In genomic region chr10:24107747-24108146, GRCm38 (mm10) we compare ENCODE assay signal across 26 mouse cellular contexts. TPM values are rescaled to one million over a fixed set of nuclear protein-coding genes. Genes with fewer than 3 reads are reported as not detected.
"Had no signal": no experiment of that assay in that cellular context is flagged by ENCODE, and none has a peak within 500 bp of the region (broad histone marks: within the 10 kb centered on the region; RNA-seq: fewer than 3 reads in every experiment).

No protein-coding gene starts in this region.

- H3K4me1 ChIP-seq: kidney, embryonic 15.5 days; limb, embryonic 12.5 days; limb, embryonic 15.5 days; lung, embryonic 15.5 days; neural tube, embryonic 12.5 days; neural tube, embryonic 15.5 days had no signal

- H3K27ac ChIP-seq: kidney, embryonic 15.5 days; limb, embryonic 12.5 days; limb, embryonic 15.5 days; liver, embryonic 14.5 days; lung, embryonic 15.5 days; neural tube, embryonic 12.5 days; neural tube, embryonic 15.5 days; stomach, postnatal 0 days had no signal

- DNase-seq: kidney, postnatal 10 days; kidney, postnatal 4 days; left cerebral cortex, postnatal 4 days; liver, postnatal 0 days; lung, postnatal 10 days; lung, postnatal 36 days; midbrain, embryonic 14.5 days; thymus, postnatal 25 days had no signal

- H3K4me3 ChIP-seq: kidney, embryonic 15.5 days; limb, embryonic 12.5 days; limb, embryonic 15.5 days; lung, embryonic 15.5 days; neural tube, embryonic 12.5 days; neural tube, embryonic 15.5 days had no signal

- H3K9ac ChIP-seq: kidney, embryonic 15.5 days; limb, embryonic 12.5 days; limb, embryonic 15.5 days; liver, embryonic 14.5 days; liver, postnatal 0 days; lung, embryonic 15.5 days; neural tube, embryonic 12.5 days; neural tube, embryonic 15.5 days had no signal

- H3K9me3 ChIP-seq: kidney, embryonic 15.5 days; limb, embryonic 12.5 days; limb, embryonic 15.5 days; lung, embryonic 15.5 days; neural tube, embryonic 12.5 days; neural tube, embryonic 15.5 days had no signal

- ATAC-seq: liver, postnatal 0 days had no signal

- H3K27me3 ChIP-seq: kidney, embryonic 15.5 days; limb, embryonic 12.5 days; limb, embryonic 15.5 days; lung, embryonic 15.5 days; neural tube, embryonic 12.5 days; neural tube, embryonic 15.5 days had no signal

- H3K36me3 ChIP-seq: kidney, embryonic 15.5 days; limb, embryonic 12.5 days; limb, embryonic 15.5 days; lung, embryonic 15.5 days; neural tube, embryonic 12.5 days; neural tube, embryonic 15.5 days had no signal

RNA-seq across cellular contexts. Expression of gene Taar9, which starts 1.6 kb away (rescaled TPM):
- total RNA-seq: layer of hippocampus, adult 18-20 months; layer of hippocampus, postnatal 14 days; left cerebral cortex, adult 8-10 months; left cerebral cortex, postnatal 14 days; left cerebral cortex, postnatal 4 days; megakaryocyte-erythroid progenitor cell, adult 5-6 weeks; midbrain, postnatal 0 days had no signal
- polyA plus RNA-seq: kidney, embryonic 15.5 days; limb, embryonic 12.5 days; limb, embryonic 15.5 days; liver, embryonic 11.5 days; liver, embryonic 14.5 days; liver, postnatal 0 days; lung, embryonic 15.5 days; midbrain, embryonic 11.5 days; midbrain, embryonic 14.5 days; midbrain, postnatal 0 days; neural tube, embryonic 12.5 days; neural tube, embryonic 15.5 days; stomach, embryonic 14.5 days; stomach, postnatal 0 days; thymus, postnatal 0 days had no signal

RNA-seq across cellular contexts. Expression of gene Taar8c, which starts 6.0 kb away (rescaled TPM):
- total RNA-seq: layer of hippocampus, adult 18-20 months; layer of hippocampus, postnatal 14 days; left cerebral cortex, adult 8-10 months; left cerebral cortex, postnatal 14 days; left cerebral cortex, postnatal 4 days; megakaryocyte-erythroid progenitor cell, adult 5-6 weeks; midbrain, postnatal 0 days had no signal
- polyA plus RNA-seq: kidney, embryonic 15.5 days; limb, embryonic 12.5 days; limb, embryonic 15.5 days; liver, embryonic 11.5 days; liver, embryonic 14.5 days; liver, postnatal 0 days; lung, embryonic 15.5 days; midbrain, embryonic 11.5 days; midbrain, embryonic 14.5 days; midbrain, postnatal 0 days; neural tube, embryonic 12.5 days; neural tube, embryonic 15.5 days; stomach, embryonic 14.5 days; stomach, postnatal 0 days; thymus, postnatal 0 days had no signal

RNA-seq across cellular contexts. Expression of gene Taar8b, which starts 15.7 kb away (rescaled TPM):
- total RNA-seq: layer of hippocampus, adult 18-20 months; layer of hippocampus, postnatal 14 days; left cerebral cortex, adult 8-10 months; left cerebral cortex, postnatal 14 days; left cerebral cortex, postnatal 4 days; megakaryocyte-erythroid progenitor cell, adult 5-6 weeks; midbrain, postnatal 0 days had no signal
- polyA plus RNA-seq: kidney, embryonic 15.5 days; limb, embryonic 12.5 days; limb, embryonic 15.5 days; liver, embryonic 11.5 days; liver, embryonic 14.5 days; liver, postnatal 0 days; lung, embryonic 15.5 days; midbrain, embryonic 11.5 days; midbrain, embryonic 14.5 days; midbrain, postnatal 0 days; neural tube, embryonic 12.5 days; neural tube, embryonic 15.5 days; stomach, embryonic 14.5 days; stomach, postnatal 0 days; thymus, postnatal 0 days had no signal

RNA-seq across cellular contexts. Expression of gene Taar8a, which starts 31.4 kb away (rescaled TPM):
- total RNA-seq: layer of hippocampus, adult 18-20 months; layer of hippocampus, postnatal 14 days; left cerebral cortex, adult 8-10 months; left cerebral cortex, postnatal 14 days; left cerebral cortex, postnatal 4 days; megakaryocyte-erythroid progenitor cell, adult 5-6 weeks; midbrain, postnatal 0 days had no signal
- polyA plus RNA-seq: kidney, embryonic 15.5 days; limb, embryonic 12.5 days; limb, embryonic 15.5 days; liver, embryonic 11.5 days; liver, embryonic 14.5 days; liver, postnatal 0 days; lung, embryonic 15.5 days; midbrain, embryonic 11.5 days; midbrain, embryonic 14.5 days; midbrain, postnatal 0 days; neural tube, embryonic 12.5 days; neural tube, embryonic 15.5 days; stomach, embryonic 14.5 days; stomach, postnatal 0 days; thymus, postnatal 0 days had no signal
